Mouse (Mus musculus) midbrain, embryonic 11.5 days (tissue): ENCODE data around the gene Rapgef6. TPM values are rescaled to one million over a fixed set of nuclear protein-coding genes. Genes with fewer than 3 reads are reported as not detected.
"Not testable (repeated sequence)": the region's sequence is repeated elsewhere in the genome, so short reads cannot be mapped to it uniquely, and the experiment has no call there.

Experiments used
- ATAC-seq: fragments of 200-750 bp; cut with Nextera tagmentation; 2 replicates; pipeline ENCODE4 v1.8.0; 2017; ENCODE audit warnings: moderate TSS enrichment, moderate library complexity; ENCODE audit not compliant: low FRiP score
- DNase-seq: peaks from one replicate; pipeline ENCODE4 v3.0.0; 2015; ENCODE audit warnings: low spot score; ENCODE audit errors: missing footprints
- H3K27ac ChIP-seq: fragments of 300-500 bp; sonication (generic); 2 replicates; pipeline ENCODE4 v1.5.1; 2014; ENCODE audit warnings: low read depth, low read length
- H3K27me3 ChIP-seq: fragments of 300-500 bp; sonication (generic); 2 replicates; pipeline ENCODE4 v1.6.1; 2014; ENCODE audit warnings: mild to moderate bottlenecking, low read length, moderate library complexity, mixed read lengths; ENCODE audit not compliant: control insufficient read depth, insufficient read depth
- H3K36me3 ChIP-seq: fragments of 300-500 bp; sonication (generic); 2 replicates; pipeline ENCODE4 v1.6.1; 2014; ENCODE audit warnings: mild to moderate bottlenecking, low read length, moderate library complexity, mixed read lengths; ENCODE audit not compliant: control insufficient read depth, insufficient read depth
- H3K4me1 ChIP-seq: fragments of 300-500 bp; sonication (generic); 2 replicates; pipeline ENCODE4 v1.6.1; 2014; ENCODE audit warnings: low read length; ENCODE audit not compliant: control insufficient read depth, insufficient read depth
- H3K4me2 ChIP-seq: fragments of 300-500 bp; sonication (generic); 2 replicates; pipeline ENCODE4 v1.6.1; 2014; ENCODE audit warnings: mild to moderate bottlenecking, moderate library complexity
- H3K4me3 ChIP-seq: fragments of 300-500 bp; sonication (generic); 2 replicates; pipeline ENCODE4 v1.5.1; 2014; ENCODE audit warnings: low read depth, low read length
- H3K9ac ChIP-seq: fragments of 300-500 bp; sonication (generic); 2 replicates; pipeline ENCODE4 v1.6.1; 2014; ENCODE audit warnings: low read length
- H3K9me3 ChIP-seq: fragments of 300-500 bp; sonication (generic); 2 replicates; pipeline ENCODE4 v1.6.1; 2016; ENCODE audit warnings: low read length; ENCODE audit not compliant: control insufficient read depth
- WGBS: fragments of 180-500 bp; shearing (Covaris S2); extraction: QIAGEN DNeasy Blood & Tissue Kit; methylation state at CpG from one replicate; pipeline ENCODE4 v1.1.7; 2014; 5-methylcytosine and 5-hydroxymethylcytosine counted together
- polyA plus RNA-seq: library from polyadenylated mRNA; unstranded; fragments of >200 nt; fragmentation: Nextera tagmentation; extraction: Ambion mirVana; gene quantifications from 2 replicates; pipeline ENCODE4 v1.2.1, GENCODE M21; 2014

Gene Rapgef6
- polyA plus RNA-seq, 1 experiment from 2014 or later: 24.9 TPM

- H3K9me3 ChIP-seq: no peaks in the 10 kb centered on the region
- DNase-seq (no peak), ATAC-seq (no peak)
- no peak overlapping the region for H3K4me2 ChIP-seq
- WGBS: 90% methylated on average over 8 of the region's 8 CpGs
- H3K4me3 ChIP-seq: no peak overlapping the region
- H3K36me3 ChIP-seq: no peaks in the 10 kb centered on the region
- H3K9ac ChIP-seq: no peak overlapping the region
- no peaks in the 10 kb centered on the region for H3K4me1 ChIP-seq
- peak overlapping the region; percentile 32; the same call in 1 of the 2 replicates for H3K27ac ChIP-seq
- no peaks in the 10 kb centered on the region for H3K27me3 ChIP-seq
Observed at GRCm38 (mm10) chr11:54595905-54596555, 73.4 kb downstream of the Rapgef6 start.

DNA sequence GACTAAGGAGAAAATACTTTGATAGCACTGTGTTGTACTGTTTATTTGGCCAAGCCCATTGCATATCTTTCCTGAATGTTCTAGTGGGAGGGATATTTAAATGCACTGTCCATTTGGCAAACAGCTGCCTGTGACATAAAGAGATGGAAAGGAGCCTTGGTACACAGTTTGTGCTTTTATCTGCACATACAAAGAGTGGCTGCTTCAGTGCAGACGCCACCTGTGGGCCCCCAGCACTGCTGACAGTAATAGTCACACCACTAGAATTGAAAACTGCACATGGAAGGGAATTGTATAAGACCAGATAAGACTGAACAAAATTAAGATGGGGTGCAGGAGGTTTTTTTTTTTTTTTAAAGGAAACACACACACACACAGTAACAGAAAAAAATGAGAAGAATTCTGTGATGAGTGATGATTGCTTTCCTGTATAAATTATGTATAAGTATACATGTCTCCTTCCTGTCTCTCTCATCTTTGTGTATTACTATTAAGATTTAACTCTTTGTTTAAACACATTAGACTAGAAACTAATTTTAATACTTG lies 75.3 kb downstream of the Rapgef6 start:
- DNase-seq: no peak
- no peak for ATAC-seq
- Histone ChIP-seq H3K4me1 (no peaks in the 10 kb centered on the region), H3K9ac (no peak overlapping the region), H3K36me3 (no peaks in the 10 kb centered on the region), H3K9me3 (no peaks in the 10 kb centered on the region), H3K27ac (no peak overlapping the region), H3K27me3 (no peaks in the 10 kb centered on the region), H3K4me2 (no peak overlapping the region), H3K4me3 (no peak overlapping the region)
- 78% methylated on average over 1 of the region's 1 CpGs for WGBS

DNA sequence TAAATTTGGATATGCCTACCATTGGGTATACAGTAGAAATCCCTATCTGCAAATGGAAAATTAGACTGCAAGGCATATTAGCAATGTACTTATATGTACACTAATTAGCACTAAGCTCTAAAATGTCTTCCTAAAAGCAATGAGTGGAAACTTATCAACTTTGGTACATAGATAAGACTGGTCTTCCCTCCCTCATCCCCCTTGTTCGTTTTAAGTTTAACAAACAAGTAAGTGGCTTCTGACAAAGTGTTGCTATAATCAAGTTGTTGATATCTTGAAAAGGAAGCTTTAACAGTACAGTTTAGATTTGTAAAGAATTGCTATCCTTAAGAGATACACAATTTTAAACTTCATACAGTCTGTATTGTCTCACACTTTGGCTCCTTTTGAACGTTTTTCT lies 78.5 kb downstream of the Rapgef6 start:
- ATAC-seq: no peak
- no peaks in the 10 kb centered on the region for H3K27me3 ChIP-seq
- H3K9me3 ChIP-seq: no peaks in the 10 kb centered on the region
- H3K9ac ChIP-seq: no peak overlapping the region
- H3K4me2 ChIP-seq: no peak overlapping the region
- no peak overlapping the region for H3K27ac ChIP-seq
- H3K4me3 ChIP-seq: no peak overlapping the region
- no peak for DNase-seq
- no peaks in the 10 kb centered on the region for H3K36me3 ChIP-seq
- 90% methylated on average over 2 of the region's 2 CpGs for WGBS
- no peaks in the 10 kb centered on the region for H3K4me1 ChIP-seq

GRCm38 (mm10) chr11:54602764-54603163 lies 80.1 kb downstream of the Rapgef6 start:
- not testable (repeated sequence) for H3K36me3 ChIP-seq, H3K27ac ChIP-seq, H3K4me2 ChIP-seq, DNase-seq, H3K4me3 ChIP-seq, ATAC-seq, H3K27me3 ChIP-seq, H3K9me3 ChIP-seq, H3K9ac ChIP-seq, H3K4me1 ChIP-seq
- WGBS: 94% methylated on average over 1 of the region's 1 CpGs

- H3K9me3 ChIP-seq: no peaks in the 10 kb centered on the region
Observed at GRCm38 (mm10) chr11:54604415-54604814, 81.8 kb downstream of the Rapgef6 start.

GRCm38 (mm10) chr11:54613628-54614027 lies 91.0 kb downstream of the Rapgef6 start:
- H3K4me3 ChIP-seq: no peak overlapping the region
- no peak overlapping the region for H3K27ac ChIP-seq
- no peaks in the 10 kb centered on the region for H3K9me3 ChIP-seq
- H3K4me1 ChIP-seq: no peaks in the 10 kb centered on the region
- no peak overlapping the region for H3K9ac ChIP-seq
- H3K36me3 ChIP-seq: no peaks in the 10 kb centered on the region
- H3K27me3 ChIP-seq: no peaks in the 10 kb centered on the region
- H3K4me2 ChIP-seq: no peak overlapping the region
- DNase-seq (no peak), ATAC-seq (no peak)

More at GRCm38 (mm10) chr11:54604415-54604814, 81.8 kb downstream of the Rapgef6 start:
- H3K4me3 ChIP-seq: no peak overlapping the region
- no peaks in the 10 kb centered on the region for H3K27me3 ChIP-seq
- no peaks in the 10 kb centered on the region for H3K4me1 ChIP-seq
- no peak overlapping the region for H3K4me2 ChIP-seq
- DNase-seq (no peak), ATAC-seq (no peak)
- no peak overlapping the region for H3K27ac ChIP-seq
- 87% methylated on average over 3 of the region's 3 CpGs for WGBS
- H3K36me3 ChIP-seq: no peaks in the 10 kb centered on the region
- no peak overlapping the region for H3K9ac ChIP-seq

DNA sequence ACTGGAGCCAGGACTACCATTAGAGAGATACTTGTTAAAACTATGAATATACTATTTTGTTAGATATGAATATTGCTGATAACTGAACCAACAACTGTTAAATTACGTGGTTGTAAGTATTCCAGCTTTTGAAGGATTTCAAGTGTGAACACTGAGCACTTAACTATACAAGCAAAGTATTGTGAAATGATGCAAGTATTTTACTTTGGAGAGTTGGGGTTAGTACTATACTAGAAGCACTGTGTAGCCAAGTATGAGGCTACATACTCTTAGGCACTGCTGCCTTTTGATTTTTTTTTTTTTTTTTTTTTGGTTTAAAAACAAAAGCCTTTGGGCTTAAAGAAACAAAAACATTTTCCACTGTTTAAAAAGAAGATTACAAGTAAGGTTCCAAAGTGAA lies 91.9 kb downstream of the Rapgef6 start:
- no peak for ATAC-seq

DNA sequence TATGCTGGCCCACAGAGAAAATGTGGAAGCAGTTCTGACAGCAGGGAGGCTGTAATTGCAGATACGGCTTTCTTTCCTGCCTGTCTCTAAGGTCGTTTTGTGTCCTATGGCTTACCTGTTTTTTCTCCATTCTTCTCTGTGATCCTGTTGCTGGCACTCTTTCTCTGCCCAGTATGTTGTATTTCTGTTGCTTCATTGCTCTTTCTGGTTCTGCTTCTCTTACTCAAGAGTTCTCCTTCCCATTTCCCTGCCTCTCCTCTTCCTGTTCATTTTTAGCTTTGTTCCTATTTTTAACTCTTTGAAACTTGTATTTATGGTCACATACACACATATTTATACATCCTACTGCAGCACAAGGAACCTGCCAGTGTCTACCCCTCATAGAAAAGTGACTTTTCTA lies 96.2 kb downstream of the Rapgef6 start:
- H3K27me3 ChIP-seq: no peaks in the 10 kb centered on the region
- no peaks in the 10 kb centered on the region for H3K9me3 ChIP-seq
- no peak overlapping the region for H3K4me3 ChIP-seq
- H3K9ac ChIP-seq: no peak overlapping the region
- H3K4me1 ChIP-seq: no peaks in the 10 kb centered on the region
- no peaks in the 10 kb centered on the region for H3K36me3 ChIP-seq
- H3K27ac ChIP-seq: no peak overlapping the region
- ATAC-seq: no peak
- no peak overlapping the region for H3K4me2 ChIP-seq
- WGBS: 74% methylated on average over 2 of the region's 2 CpGs
- DNase-seq: no peak

More for the DNA sequence above, 91.9 kb downstream of the Rapgef6 start:
- H3K4me1 ChIP-seq: no peaks in the 10 kb centered on the region
- 95% methylated on average over 1 of the region's 1 CpGs for WGBS
- no peak overlapping the region for H3K4me3 ChIP-seq
- no peaks in the 10 kb centered on the region for H3K27me3 ChIP-seq
- DNase-seq: no peak
- no peaks in the 10 kb centered on the region for H3K9me3 ChIP-seq
- no peak overlapping the region for H3K4me2 ChIP-seq
- H3K36me3 ChIP-seq: no peaks in the 10 kb centered on the region
- no peak overlapping the region for H3K27ac ChIP-seq
- H3K9ac ChIP-seq: no peak overlapping the region

DNA sequence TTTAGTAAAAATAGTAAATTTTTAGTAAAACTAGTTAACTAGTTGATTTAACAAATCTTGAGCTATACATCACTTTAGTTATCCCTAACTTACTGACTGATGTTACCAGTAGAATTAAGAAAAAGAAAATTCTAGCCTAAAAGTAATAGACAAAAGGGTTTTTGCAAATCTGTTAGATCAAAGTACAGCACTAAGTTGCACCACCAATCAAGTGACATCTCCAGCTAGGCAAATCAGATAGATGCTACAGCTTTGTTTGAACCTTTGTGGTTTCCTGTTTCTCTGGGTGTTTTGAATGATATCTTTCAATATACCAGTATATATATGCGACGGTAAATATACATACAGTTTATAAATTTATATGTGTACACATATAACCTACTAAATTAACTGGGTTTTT lies 99.1 kb downstream of the Rapgef6 start:
- no peak overlapping the region for H3K4me2 ChIP-seq
- H3K27me3 ChIP-seq: no peaks in the 10 kb centered on the region
- peak; percentile 56 for DNase-seq
- no peak overlapping the region for H3K27ac ChIP-seq
- H3K36me3 ChIP-seq: no peaks in the 10 kb centered on the region
- H3K4me3 ChIP-seq: no peak overlapping the region
- no peaks in the 10 kb centered on the region for H3K4me1 ChIP-seq
- 99% methylated on average over 2 of the region's 2 CpGs for WGBS
- H3K9me3 ChIP-seq: no peaks in the 10 kb centered on the region
- no peak for ATAC-seq
- H3K9ac ChIP-seq: no peak overlapping the region
